Mouse (Mus musculus) heart, postnatal 0 days (tissue): Measurements from ENCODE around the gene Polr2g. TPM values are rescaled to one million over a fixed set of nuclear protein-coding genes. Genes with fewer than 3 reads are reported as not detected.

ENCODE experiments used
- ATAC-seq: fragments of 200-750 bp; cut with Nextera tagmentation; 2 replicates; pipeline ENCODE4 v1.8.0; 2017; ENCODE audit warnings: low read depth, moderate number of reproducible peaks, moderate library complexity; ENCODE audit not compliant: insufficient read depth
- DNase-seq: peaks from one replicate; pipeline ENCODE4 v3.0.0-alpha.2; 2016; ENCODE audit warnings: low spot score
- H3K27ac ChIP-seq: fragments of 300-500 bp; sonication (generic); 2 replicates; pipeline ENCODE4 v1.5.1; 2014; ENCODE audit warnings: low read depth, mild to moderate bottlenecking
- H3K27me3 ChIP-seq: fragments of 300-500 bp; sonication (generic); 2 replicates; pipeline ENCODE4 v1.6.1; 2014; ENCODE audit warnings: low read length, mixed read lengths; ENCODE audit not compliant: control insufficient read depth, insufficient read depth
- H3K36me3 ChIP-seq: fragments of 300-500 bp; sonication (generic); replicated peaks from 2 replicates; pipeline ENCODE4 v1.6.1; 2014; ENCODE audit warnings: low read length, mixed read lengths; ENCODE audit not compliant: control insufficient read depth, insufficient read depth
- H3K4me1 ChIP-seq: fragments of 300-500 bp; sonication (generic); 2 replicates; pipeline ENCODE4 v1.6.1; 2014; ENCODE audit warnings: antibody characterized with exemption; ENCODE audit not compliant: control insufficient read depth, insufficient read depth
- H3K4me2 ChIP-seq: fragments of 300-500 bp; sonication (generic); 2 replicates; pipeline ENCODE4 v1.6.1; 2014; ENCODE audit warnings: low read depth, mild to moderate bottlenecking, low read length, moderate library complexity
- H3K4me3 ChIP-seq: fragments of 300-500 bp; sonication (generic); 2 replicates; pipeline ENCODE4 v1.5.1; 2014; ENCODE audit warnings: low read depth, low read length
- H3K9ac ChIP-seq: fragments of 300-500 bp; sonication (generic); replicated peaks from 2 replicates; pipeline ENCODE4 v1.6.1; 2014; ENCODE audit warnings: low read depth, low read length, mixed read lengths
- H3K9me3 ChIP-seq: fragments of 300-500 bp; sonication (generic); replicated peaks from 2 replicates; pipeline ENCODE4 v1.6.1; 2016; ENCODE audit warnings: low read length; ENCODE audit not compliant: control insufficient read depth
- CTCF ChIP-seq: IDR thresholded peaks from 2 replicates; pipeline ENCODE4 v1.5.1; 2016; ENCODE audit warnings: antibody characterized with exemption, control low read depth, low read depth
- EP300 ChIP-seq: IDR thresholded peaks from 2 replicates; pipeline ENCODE4 v1.6.1; 2016; ENCODE audit warnings: antibody characterized with exemption, low read depth
- WGBS: fragments of 180-500 bp; shearing (Covaris S2); extraction: QIAGEN DNeasy Blood & Tissue Kit; methylation state at CpG from one replicate; pipeline ENCODE4 v1.1.7; 2014; 5-methylcytosine and 5-hydroxymethylcytosine counted together
- polyA plus RNA-seq: library from polyadenylated mRNA; unstranded; fragments of >200 nt; fragmentation: Nextera tagmentation; extraction: Ambion mirVana; gene quantifications from 2 replicates; pipeline ENCODE4 v1.2.1, GENCODE M21; 2015
- total RNA-seq: library from RNA; depleted of rRNA; stranded (reverse); fragments of >200 nt; gene quantifications from 2 replicates; pipeline ENCODE4 v1.2.3, GENCODE M21; 2014; ENCODE audit warnings: low replicate concordance; rRNA removed

Gene Polr2g
- total and polyA plus RNA-seq, 2 experiments from 2014 or later = 59.8 to 144 TPM

GRCm38 (mm10) chr19:8755652-8756051, 42.7 kb downstream of the Polr2g start:
- peaks cover 22% of the 10 kb centered on the region; the same call in 1 of the 2 replicates for H3K4me1 ChIP-seq
- no peaks in the 10 kb centered on the region for H3K27me3 ChIP-seq
- peak overlapping the region; percentile 65; the same call in 1 of the 2 replicates for H3K4me2 ChIP-seq
- TF ChIP-seq EP300 (no peak), CTCF (no peak)
- WGBS = 57% methylated on average over 3 of the region's 3 CpGs
- H3K4me3 ChIP-seq = no peak overlapping the region
- peak overlapping the region; percentile 22; the same call in 1 of the 2 replicates for H3K27ac ChIP-seq
- ATAC-seq (no peak), DNase-seq (no peak)
- no peak overlapping the region for H3K9ac ChIP-seq
- peaks cover 39% of the 10 kb centered on the region for H3K36me3 ChIP-seq
- no peaks in the 10 kb centered on the region for H3K9me3 ChIP-seq

DNA sequence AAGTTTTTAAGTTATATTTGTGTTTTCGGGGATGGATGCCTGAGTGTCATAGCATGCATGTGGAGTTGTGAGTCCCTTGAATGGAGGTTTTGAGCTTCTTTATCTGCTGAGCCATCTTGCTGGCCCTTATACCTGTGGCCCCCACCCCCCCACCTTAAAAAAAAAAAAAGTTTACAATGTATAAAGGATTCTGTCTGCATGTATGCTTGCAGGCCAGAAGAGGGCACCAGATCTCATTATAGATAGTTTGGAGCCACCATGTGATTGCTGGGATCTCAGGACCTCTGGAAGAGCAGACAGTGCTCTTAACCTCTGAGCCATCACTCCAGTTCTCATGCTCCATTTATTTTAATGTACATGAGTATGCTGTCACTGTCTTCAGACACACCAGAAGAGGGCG, 51.0 kb downstream of the Polr2g start:
- no peak overlapping the region for H3K9ac ChIP-seq
- TF ChIP-seq EP300 (no peak), CTCF (peak; percentile 43)
- DNase-seq (no peak), ATAC-seq (no peak)
- H3K4me3 ChIP-seq = no peak overlapping the region
- peaks cover 10% of the 10 kb centered on the region for H3K4me1 ChIP-seq
- 68% methylated on average over 2 of the region's 2 CpGs for WGBS
- H3K9me3 ChIP-seq = no peaks in the 10 kb centered on the region
- peaks cover 93% of the 10 kb centered on the region for H3K36me3 ChIP-seq
- no peak overlapping the region for H3K27ac ChIP-seq
- H3K27me3 ChIP-seq = no peaks in the 10 kb centered on the region
- H3K4me2 ChIP-seq = no peak overlapping the region

- peaks cover 77% of the 10 kb centered on the region for H3K36me3 ChIP-seq
- no peak for ATAC-seq
- H3K4me3 ChIP-seq = no peak overlapping the region
- H3K9me3 ChIP-seq = no peaks in the 10 kb centered on the region
- H3K4me2 ChIP-seq = no peak overlapping the region
- TF ChIP-seq EP300 (no peak), CTCF (no peak)
- H3K9ac ChIP-seq = no peak overlapping the region
- peaks cover 12% of the 10 kb centered on the region for H3K4me1 ChIP-seq
- no peak overlapping the region for H3K27ac ChIP-seq
- 100% methylated on average over 1 of the region's 1 CpGs for WGBS
- DNase-seq = no peak
- no peaks in the 10 kb centered on the region for H3K27me3 ChIP-seq
Observed at GRCm38 (mm10) chr19:8745382-8745781, 53.0 kb downstream of the Polr2g start.

Other genes with a start within 250 kb of the Polr2g start
Only the 30 nearest of the 33 such genes appear.
- not detected in 2 replicates for gene Chrm1, start 134.8 kb downstream of the Polr2g start, total RNA-seq
- gene Chrm1, start 134.8 kb downstream of the Polr2g start, polyA plus RNA-seq = 0.05 TPM in 1 of 2 replicates, not detected in the other
- gene Slc3a2, start 75.2 kb downstream of the Polr2g start, total RNA-seq = 38.3 and 66.4 TPM in 2 replicates
- 40.9 and 41.5 TPM in 2 replicates for gene Slc3a2, start 75.2 kb downstream of the Polr2g start, polyA plus RNA-seq
- gene Wdr74, start 62.8 kb downstream of the Polr2g start, total RNA-seq = 40.8 and 45.8 TPM in 2 replicates
- 35.4 and 36.6 TPM in 2 replicates for gene Wdr74, start 62.8 kb downstream of the Polr2g start, polyA plus RNA-seq
- gene 1700092M07Rik, start 57.9 kb downstream of the Polr2g start, total RNA-seq = not detected in 2 replicates
- gene 1700092M07Rik, start 57.9 kb downstream of the Polr2g start, polyA plus RNA-seq = 0.38 TPM in 1 of 2 replicates, not detected in the other
- gene Stx5a, start 57.2 kb downstream of the Polr2g start, total RNA-seq = 104 and 105 TPM in 2 replicates
- 57.0 and 63.6 TPM in 2 replicates for gene Stx5a, start 57.2 kb downstream of the Polr2g start, polyA plus RNA-seq
- gene Nxf1, start 41.5 kb downstream of the Polr2g start, total RNA-seq = 42.3 and 46.8 TPM in 2 replicates
- gene Nxf1, start 41.5 kb downstream of the Polr2g start, polyA plus RNA-seq = 54.8 and 59.2 TPM in 2 replicates
- gene Tmem223, start 27.6 kb downstream of the Polr2g start, total RNA-seq = 283 and 306 TPM in 2 replicates
- gene Tmem223, start 27.6 kb downstream of the Polr2g start, polyA plus RNA-seq = 214 and 228 TPM in 2 replicates
- 38.6 and 83.7 TPM in 2 replicates for gene Tmem179b, start 24.1 kb downstream of the Polr2g start, total RNA-seq
- gene Tmem179b, start 24.1 kb downstream of the Polr2g start, polyA plus RNA-seq = 46.7 and 49.1 TPM in 2 replicates
- 11.7 and 14.9 TPM in 2 replicates for gene Taf6l, start 12.2 kb downstream of the Polr2g start, total RNA-seq
- 12.8 and 14.5 TPM in 2 replicates for gene Taf6l, start 12.2 kb downstream of the Polr2g start, polyA plus RNA-seq
- 1.5 and 1.6 TPM in 2 replicates for gene Zbtb3, start 4.0 kb upstream of the Polr2g start, total RNA-seq
- 2.7 and 3.1 TPM in 2 replicates for gene Zbtb3, start 4.0 kb upstream of the Polr2g start, polyA plus RNA-seq
- 20.0 and 27.2 TPM in 2 replicates for gene Ttc9c, start 20.8 kb upstream of the Polr2g start, total RNA-seq
- 21.1 and 21.4 TPM in 2 replicates for gene Ttc9c, start 20.8 kb upstream of the Polr2g start, polyA plus RNA-seq
- gene Hnrnpul2, start 21.4 kb upstream of the Polr2g start, total RNA-seq = 7.1 and 12.6 TPM in 2 replicates
- gene Hnrnpul2, start 21.4 kb upstream of the Polr2g start, polyA plus RNA-seq = 2.5 and 2.6 TPM in 2 replicates
- 7.0 TPM in 1 of 2 replicates, not detected in the other for gene AC129217.1, start 31.2 kb upstream of the Polr2g start, total RNA-seq
- gene AC129217.1, start 31.2 kb upstream of the Polr2g start, polyA plus RNA-seq = not detected in 2 replicates
- 34.7 and 54.2 TPM in 2 replicates for gene Bscl2, start 38.9 kb upstream of the Polr2g start, total RNA-seq
- gene Bscl2, start 38.9 kb upstream of the Polr2g start, polyA plus RNA-seq = 32.1 and 33.3 TPM in 2 replicates
- not detected in 2 replicates for gene Gng3, start 40.6 kb upstream of the Polr2g start, total RNA-seq
- 0.29 and 0.48 TPM in 2 replicates for gene Gng3, start 40.6 kb upstream of the Polr2g start, polyA plus RNA-seq
- gene Lrrn4cl, start 52.2 kb upstream of the Polr2g start, total RNA-seq = 5.8 and 8.4 TPM in 2 replicates
- 1.5 and 1.8 TPM in 2 replicates for gene Lrrn4cl, start 52.2 kb upstream of the Polr2g start, polyA plus RNA-seq
- gene Ubxn1, start 72.9 kb upstream of the Polr2g start, total RNA-seq = 58.1 and 100.0 TPM in 2 replicates
- 138 and 141 TPM in 2 replicates for gene Ubxn1, start 72.9 kb upstream of the Polr2g start, polyA plus RNA-seq
- gene Uqcc3, start 82.3 kb upstream of the Polr2g start, total RNA-seq = 12.6 and 38.2 TPM in 2 replicates
- 91.9 and 102 TPM in 2 replicates for gene Uqcc3, start 82.3 kb upstream of the Polr2g start, polyA plus RNA-seq
- 0.65 and 1.3 TPM in 2 replicates for gene Lbhd1, start 85.2 kb upstream of the Polr2g start, total RNA-seq
- gene Lbhd1, start 85.2 kb upstream of the Polr2g start, polyA plus RNA-seq = 30.3 and 31.2 TPM in 2 replicates
- gene Gm49403, start 85.4 kb upstream of the Polr2g start, total RNA-seq = not detected in 2 replicates
- not detected in 2 replicates for gene Gm49403, start 85.4 kb upstream of the Polr2g start, polyA plus RNA-seq
- gene 1810009A15Rik, start 90.3 kb upstream of the Polr2g start, total RNA-seq = 28.4 and 31.4 TPM in 2 replicates
- 37.3 and 40.5 TPM in 2 replicates for gene 1810009A15Rik, start 90.3 kb upstream of the Polr2g start, polyA plus RNA-seq
- gene Gm49416, start 90.3 kb upstream of the Polr2g start, total RNA-seq = not detected in 2 replicates
- gene Gm49416, start 90.3 kb upstream of the Polr2g start, polyA plus RNA-seq = not detected in 2 replicates
- 25.6 and 32.0 TPM in 2 replicates for gene Ints5, start 94.4 kb upstream of the Polr2g start, total RNA-seq
- gene Ints5, start 94.4 kb upstream of the Polr2g start, polyA plus RNA-seq = 12.8 and 14.2 TPM in 2 replicates
- 56.3 and 65.5 TPM in 2 replicates for gene Ganab, start 99.5 kb upstream of the Polr2g start, total RNA-seq
- 25.6 and 26.4 TPM in 2 replicates for gene Ganab, start 99.5 kb upstream of the Polr2g start, polyA plus RNA-seq
- 41.5 and 54.2 TPM in 2 replicates for gene B3gat3, start 121.8 kb upstream of the Polr2g start, total RNA-seq
- 26.8 and 29.1 TPM in 2 replicates for gene B3gat3, start 121.8 kb upstream of the Polr2g start, polyA plus RNA-seq
- 1.5 and 10.2 TPM in 2 replicates for gene Rom1, start 130.8 kb upstream of the Polr2g start, total RNA-seq
- gene Rom1, start 130.8 kb upstream of the Polr2g start, polyA plus RNA-seq = 3.2 TPM in 2 replicates
- 6.7 and 21.0 TPM in 2 replicates for gene Eml3, start 131.0 kb upstream of the Polr2g start, total RNA-seq
- 9.6 and 10.1 TPM in 2 replicates for gene Eml3, start 131.0 kb upstream of the Polr2g start, polyA plus RNA-seq
- 55.1 and 57.9 TPM in 2 replicates for gene Mta2, start 143.3 kb upstream of the Polr2g start, total RNA-seq
- 47.6 and 51.5 TPM in 2 replicates for gene Mta2, start 143.3 kb upstream of the Polr2g start, polyA plus RNA-seq
- 9.8 and 18.0 TPM in 2 replicates for gene Tut1, start 155.3 kb upstream of the Polr2g start, total RNA-seq
- 8.2 and 10.4 TPM in 2 replicates for gene Tut1, start 155.3 kb upstream of the Polr2g start, polyA plus RNA-seq
- gene Eef1g, start 168.5 kb upstream of the Polr2g start, total RNA-seq = 407 and 439 TPM in 2 replicates
- 172 and 173 TPM in 2 replicates for gene Eef1g, start 168.5 kb upstream of the Polr2g start, polyA plus RNA-seq